Mouse (Mus musculus) induced T-regulatory cell, adult 2 months (primary cell): ENCODE results near the gene Adam33.
"Not testable (repeated sequence)": the region's sequence is repeated elsewhere in the genome, so short reads cannot be mapped to it uniquely, and the experiment has no call there.

Experiments used
- DNase-seq: peaks from one replicate; pipeline ENCODE4 v3.0.0-alpha.2; 2012; ENCODE audit warnings: low read depth

Adam33 gene

GRCm38 (mm10) chr2:131056191-131056590 lies 7.4 kb downstream of the Adam33 start:
- DNase-seq, result peak; percentile 59

GRCm38 (mm10) chr2:131055631-131056030 lies 8.0 kb downstream of the Adam33 start:
- peak; percentile 73 for DNase-seq

GRCm38 (mm10) chr2:131054646-131055264 lies 8.9 kb downstream of the Adam33 start:
- DNase-seq, result no peak

GRCm38 (mm10) chr2:131053851-131054645 lies 9.6 kb downstream of the Adam33 start:
- peak; percentile 28 for DNase-seq

- no peak for DNase-seq
Observed at GRCm38 (mm10) chr2:131052862-131053418, 10.7 kb downstream of the Adam33 start.

GRCm38 (mm10) chr2:131052043-131052442 lies 11.6 kb downstream of the Adam33 start:
- DNase-seq, result no peak

GRCm38 (mm10) chr2:131046025-131046424 lies 17.6 kb downstream of the Adam33 start:
- DNase-seq, result no peak

- no peak for DNase-seq
Observed at GRCm38 (mm10) chr2:131044989-131045720, 18.5 kb downstream of the Adam33 start.

GRCm38 (mm10) chr2:131044354-131044852 lies 19.2 kb downstream of the Adam33 start:
- no peak for DNase-seq

GRCm38 (mm10) chr2:131042988-131043387 lies 20.6 kb downstream of the Adam33 start, which contains the start of gene Gfra4:
Gfra4 (minus strand) TSS chr2:131043088.
- no peak for DNase-seq

GRCm38 (mm10) chr2:131040854-131041825 lies 22.5 kb downstream of the Adam33 start:
- DNase-seq, result no peak

- DNase-seq, result no peak
Observed at GRCm38 (mm10) chr2:131038675-131039074, 24.9 kb downstream of the Adam33 start.

GRCm38 (mm10) chr2:131038197-131038596 lies 25.4 kb downstream of the Adam33 start:
- no peak for DNase-seq

GRCm38 (mm10) chr2:131037226-131037990 lies 26.2 kb downstream of the Adam33 start:
- no peak for DNase-seq

- DNase-seq, result no peak
Observed at GRCm38 (mm10) chr2:131036757-131037156, 26.9 kb downstream of the Adam33 start.

- DNase-seq, result no peak
Observed at GRCm38 (mm10) chr2:131036343-131036742, 27.3 kb downstream of the Adam33 start.

- not testable (repeated sequence) for DNase-seq
Observed at GRCm38 (mm10) chr2:131031406-131031805, 32.2 kb downstream of the Adam33 start.

- DNase-seq, result no peak
Observed at GRCm38 (mm10) chr2:131030998-131031397, 32.6 kb downstream of the Adam33 start.

GRCm38 (mm10) chr2:131030561-131030960 lies 33.1 kb downstream of the Adam33 start:
- no peak for DNase-seq
